Mouse (Mus musculus) thymus, postnatal 10 days (tissue): ENCODE measurements around the gene Arhgef40.

Experiments
- DNase-seq, 2 experiments: peaks; one replicate each; pipeline ENCODE4 v3.0.0; 2021; ENCODE audit warnings: low spot score in 2 of 2

The Arhgef40 gene

DNA sequence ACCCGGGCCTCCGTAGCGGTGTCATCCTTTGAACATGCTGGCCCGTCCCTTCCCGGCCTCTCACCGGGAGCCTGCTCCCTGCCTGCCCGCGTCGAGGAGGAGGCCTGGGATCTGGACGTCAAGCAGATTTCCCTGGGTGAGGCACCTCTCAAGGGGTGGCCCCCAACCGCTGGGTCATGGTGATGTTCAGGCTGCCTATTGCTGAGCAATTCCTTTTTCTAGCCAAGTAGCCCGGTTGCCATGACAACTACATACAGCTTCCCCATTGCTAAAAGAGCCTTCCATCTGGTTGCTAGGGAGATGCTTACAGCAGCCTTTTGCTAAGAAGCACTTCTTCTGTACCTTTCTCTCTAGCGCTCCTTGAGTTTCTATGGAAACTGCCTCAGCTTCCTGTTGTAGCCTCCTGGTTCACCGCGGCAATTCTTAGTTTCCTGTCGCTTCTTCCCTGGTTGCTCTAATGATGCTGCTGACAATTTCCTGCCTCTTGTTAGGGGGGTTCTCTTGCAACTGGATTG is 19.5 kb downstream of the Arhgef40 start:
- no peak for DNase-seq

DNA sequence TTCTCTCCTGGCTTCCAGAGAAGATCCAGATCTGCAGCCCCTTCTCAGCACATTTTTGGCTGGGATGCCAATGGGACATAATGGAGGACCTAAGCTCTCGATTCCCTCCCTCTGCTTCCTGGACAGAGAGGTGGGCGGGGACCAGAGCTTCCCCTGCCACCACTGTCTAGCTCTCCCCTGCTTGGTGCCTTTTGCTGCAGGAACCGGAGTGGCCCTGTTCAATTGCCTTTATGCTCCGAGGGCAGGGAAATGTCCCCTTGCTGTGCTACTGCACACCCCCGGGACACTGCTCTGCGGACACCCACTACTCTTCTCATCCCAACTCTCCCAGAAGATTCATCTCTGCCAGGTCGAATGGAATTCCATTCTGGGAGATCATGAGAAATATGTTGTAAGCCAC is 20.6 kb downstream of the Arhgef40 start:
- no peak for DNase-seq

DNA sequence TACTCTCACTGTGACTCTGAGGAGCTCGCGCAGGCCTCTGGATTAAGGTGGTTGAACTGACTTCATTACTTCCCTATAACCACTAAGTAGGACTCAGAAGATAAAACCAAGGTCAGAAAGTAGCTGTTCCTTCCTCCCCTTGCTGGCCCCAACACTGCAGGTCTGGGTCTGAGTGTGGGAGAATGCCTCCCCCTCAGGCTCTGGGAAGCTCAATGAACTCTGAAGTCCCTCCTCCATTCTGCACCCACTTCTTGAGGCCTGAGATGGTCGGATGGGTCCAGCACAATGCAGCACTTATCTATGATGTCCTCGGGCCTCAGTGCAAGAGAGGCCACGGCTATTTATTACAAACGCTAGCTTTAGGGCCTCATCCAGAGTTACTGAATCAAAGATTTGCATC is 21.1 kb downstream of the Arhgef40 start:
- no peak for DNase-seq

DNA sequence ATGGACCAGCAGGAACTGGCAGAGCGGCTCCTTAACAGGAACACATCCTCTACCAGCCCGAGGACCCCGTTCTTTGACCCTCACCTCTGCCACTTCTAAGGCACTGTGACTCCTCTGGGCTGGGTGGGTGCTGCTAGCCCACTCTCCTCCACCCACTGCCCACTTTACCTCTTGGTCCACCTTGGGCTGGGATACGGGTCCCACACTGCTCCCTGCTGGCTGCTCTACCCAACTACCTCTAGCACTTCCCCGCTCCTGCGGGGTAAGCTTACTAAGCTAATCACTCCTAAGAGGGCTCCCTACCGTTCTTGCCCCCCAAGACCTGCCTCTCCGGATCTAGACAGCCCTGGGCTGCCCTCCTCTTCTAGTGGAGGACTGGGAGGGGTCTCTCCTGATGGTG is 21.7 kb downstream of the Arhgef40 start:
- peak in 1 of 2 experiments; percentile 29 for DNase-seq

DNA sequence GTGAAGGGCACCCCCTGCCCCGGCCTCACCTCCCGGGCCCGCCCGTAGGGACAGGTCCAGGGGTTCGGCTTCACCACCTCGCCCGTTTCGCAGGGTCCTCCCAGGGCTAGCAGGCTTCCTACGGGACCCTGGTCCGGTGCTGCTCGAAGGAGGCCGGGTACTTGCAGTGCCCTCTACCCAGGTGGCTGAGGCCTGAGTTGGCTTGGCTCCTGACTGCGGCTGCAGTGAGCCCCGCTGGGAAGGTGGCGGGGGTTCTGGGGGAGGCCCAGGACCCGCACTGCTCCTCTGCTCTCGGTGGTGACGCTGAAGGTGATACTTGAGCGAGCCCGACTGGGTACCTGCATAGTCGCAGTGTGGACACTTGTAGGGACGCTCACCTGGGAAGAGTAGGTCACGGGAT is 22.3 kb downstream of the Arhgef40 start:
- DNase-seq: peak in 1 of 2 experiments; percentile 14

DNA sequence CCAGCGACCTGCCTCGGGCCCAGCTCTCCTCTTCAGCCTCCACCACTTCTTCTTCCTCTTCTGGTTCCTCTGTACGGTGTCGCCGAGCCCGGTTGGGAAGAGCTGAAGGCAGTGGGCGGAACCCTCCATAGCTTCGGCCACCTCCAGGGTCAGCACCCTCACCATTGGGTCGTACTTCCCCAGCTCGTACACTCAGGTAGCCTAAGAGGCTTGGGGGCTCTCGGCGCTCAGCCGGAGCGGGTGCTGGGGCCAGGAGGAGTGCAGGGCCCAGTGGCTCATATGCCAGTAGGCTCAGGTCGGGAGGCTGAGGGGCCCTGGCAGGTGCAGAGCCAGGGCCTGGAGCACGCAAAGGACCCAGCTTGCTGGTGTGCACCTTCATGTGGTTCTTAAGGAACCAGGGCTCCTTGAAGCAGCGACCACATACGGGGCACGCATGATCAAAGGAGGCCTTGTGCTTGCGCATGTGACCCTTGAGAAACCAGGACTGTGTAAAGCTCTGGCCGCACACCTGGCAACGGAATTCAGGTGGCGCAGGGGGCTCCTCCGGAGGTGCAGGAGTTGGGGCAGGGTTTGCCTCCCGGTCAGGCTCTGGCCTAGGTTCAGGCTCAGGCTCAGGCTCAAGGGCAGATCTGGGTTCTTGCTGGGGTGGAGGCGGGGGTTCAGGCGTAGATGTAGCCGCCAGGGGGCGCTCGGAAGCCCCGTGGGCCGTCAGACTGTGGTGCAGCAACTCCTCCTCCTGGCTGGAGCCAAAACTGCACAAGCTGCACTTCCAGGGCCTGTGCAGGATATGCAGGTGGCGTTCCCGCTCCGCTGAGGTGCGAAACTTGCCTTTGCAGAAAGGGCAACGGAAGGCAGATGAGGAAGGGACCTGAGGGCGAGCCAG is 24.0 kb downstream of the Arhgef40 start:
- DNase-seq: peak; percentile 91 to 98

DNA sequence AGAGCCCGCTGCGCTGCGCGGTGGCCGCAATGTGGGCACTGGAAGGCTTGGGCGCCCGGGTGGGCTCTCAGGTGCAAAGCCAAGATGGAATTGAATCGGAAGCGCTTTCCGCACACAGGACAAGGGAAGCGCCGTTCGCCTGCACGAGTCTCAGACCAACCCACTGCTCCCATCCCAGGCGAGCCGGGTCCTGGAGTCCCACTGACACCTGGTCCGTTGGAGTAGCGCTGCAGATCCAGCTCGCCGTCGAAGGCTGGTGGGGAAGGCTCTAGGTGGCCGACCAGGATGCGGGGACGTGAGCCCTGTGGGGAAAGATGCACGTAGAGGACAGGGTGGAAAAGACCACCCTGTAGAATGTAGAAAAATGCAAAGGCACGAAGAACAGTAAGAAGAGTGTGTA is 24.8 kb downstream of the Arhgef40 start:
- DNase-seq: no peak

DNA sequence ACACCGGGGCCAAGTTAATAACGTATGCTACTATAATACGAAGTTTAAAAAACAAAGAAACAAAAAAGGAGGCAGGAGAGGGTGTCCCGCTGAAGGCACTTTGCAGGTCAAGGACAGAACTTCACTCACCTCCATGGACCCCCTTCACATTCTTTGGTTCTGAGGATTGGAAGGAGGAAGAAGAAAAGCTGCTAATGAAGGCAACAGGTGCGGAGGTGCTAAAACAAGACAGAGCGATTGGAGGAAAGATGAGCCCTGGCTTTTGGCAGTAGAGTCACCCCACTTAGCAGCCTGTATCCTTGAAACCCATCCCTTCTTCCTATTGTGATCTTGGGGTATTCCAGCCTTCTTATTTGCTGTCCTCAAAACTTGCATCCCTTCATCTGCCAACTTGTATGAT is 25.3 kb downstream of the Arhgef40 start:
- no peak for DNase-seq

DNA sequence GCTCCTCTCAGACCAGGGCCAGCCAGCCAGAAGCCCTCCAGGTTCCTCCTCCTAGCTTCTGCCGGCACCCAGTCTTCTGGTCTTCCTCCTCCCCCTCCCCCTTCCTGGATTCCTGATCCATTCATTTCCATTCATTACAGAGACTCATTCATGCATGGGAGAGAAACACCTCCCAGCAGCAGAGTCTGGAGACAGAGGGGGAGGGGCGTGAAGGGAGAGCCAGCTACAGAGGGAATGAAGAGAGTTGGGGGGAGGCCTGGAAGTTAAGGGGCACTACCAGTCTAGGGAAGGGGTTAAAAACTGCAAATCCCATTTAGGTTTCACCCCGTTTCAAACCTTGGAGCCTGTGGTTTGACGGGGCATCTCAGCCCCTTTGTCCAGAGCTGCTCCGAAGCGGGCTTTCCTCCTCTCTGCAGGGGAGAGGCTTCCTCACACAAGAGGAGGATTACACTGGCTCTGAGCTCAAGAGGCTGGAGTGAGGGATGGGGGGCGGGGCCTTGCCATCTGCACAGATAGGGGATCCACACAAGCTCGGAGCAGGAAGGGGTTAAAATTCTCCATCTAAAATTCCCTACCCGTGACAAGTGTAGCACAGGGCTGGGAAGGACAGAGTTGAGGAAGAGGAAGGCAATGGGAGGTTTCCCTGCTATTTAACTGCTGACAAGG is 26.1 kb downstream of the Arhgef40 start:
- DNase-seq: peak in 1 of 2 experiments; percentile 12

DNA sequence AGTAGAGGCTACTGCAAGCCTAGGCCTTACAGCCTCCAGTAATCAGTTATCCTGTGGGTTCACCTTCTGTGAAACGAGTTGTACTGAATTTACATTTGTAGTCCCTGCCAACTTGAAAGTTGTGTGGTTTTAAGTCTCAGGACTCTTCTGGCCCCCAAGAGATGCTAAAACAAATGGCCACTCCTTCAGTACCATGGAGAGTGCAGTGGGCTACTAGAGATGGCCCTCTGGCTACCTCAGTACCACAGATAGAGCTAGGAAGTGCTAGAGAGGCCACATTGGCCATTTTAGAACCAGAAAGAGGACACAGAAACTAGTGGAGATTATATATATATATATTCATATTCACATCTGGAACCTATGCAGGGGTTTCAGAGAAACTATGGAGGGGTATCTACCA is 27.2 kb downstream of the Arhgef40 start:
- no peak for DNase-seq

DNA sequence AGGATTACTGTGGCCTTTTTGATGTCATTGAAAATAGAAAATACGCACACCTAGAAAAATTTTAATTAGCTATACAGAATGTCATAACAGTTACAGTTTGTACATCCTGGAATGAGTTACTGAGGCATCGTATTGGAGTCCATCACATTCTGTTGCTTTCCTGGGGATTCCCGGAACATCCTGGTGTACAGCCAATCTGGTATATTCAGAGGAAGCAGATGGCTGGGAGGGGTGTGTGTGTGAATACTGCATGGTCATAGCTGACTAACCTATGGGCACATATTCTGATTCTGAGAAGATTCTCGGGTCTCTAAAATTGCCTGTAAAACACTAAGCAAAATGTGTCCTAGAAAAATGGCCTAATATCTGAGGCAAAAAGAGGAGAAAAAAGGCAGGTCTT is 27.6 kb downstream of the Arhgef40 start:
- DNase-seq: no peak

DNA sequence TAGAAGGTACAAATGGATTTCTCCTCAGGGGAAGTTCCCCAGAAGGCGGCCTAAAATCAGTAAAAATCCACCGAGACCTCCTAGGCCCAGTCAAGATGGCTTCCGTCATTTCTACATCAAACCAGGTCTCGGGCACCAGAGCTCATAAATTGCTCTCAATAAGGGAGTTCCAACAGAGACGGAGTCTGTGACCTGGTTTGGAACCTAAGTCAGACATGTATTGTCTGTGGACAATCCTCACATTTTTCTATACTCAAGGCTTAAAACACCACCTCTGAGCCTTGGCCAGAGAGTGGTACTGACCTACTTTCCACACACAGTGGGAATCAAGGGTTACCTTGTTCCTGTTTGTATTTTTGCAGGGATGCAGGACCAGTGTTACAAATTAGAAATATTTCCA is 28.0 kb downstream of the Arhgef40 start:
- no peak for DNase-seq

DNA sequence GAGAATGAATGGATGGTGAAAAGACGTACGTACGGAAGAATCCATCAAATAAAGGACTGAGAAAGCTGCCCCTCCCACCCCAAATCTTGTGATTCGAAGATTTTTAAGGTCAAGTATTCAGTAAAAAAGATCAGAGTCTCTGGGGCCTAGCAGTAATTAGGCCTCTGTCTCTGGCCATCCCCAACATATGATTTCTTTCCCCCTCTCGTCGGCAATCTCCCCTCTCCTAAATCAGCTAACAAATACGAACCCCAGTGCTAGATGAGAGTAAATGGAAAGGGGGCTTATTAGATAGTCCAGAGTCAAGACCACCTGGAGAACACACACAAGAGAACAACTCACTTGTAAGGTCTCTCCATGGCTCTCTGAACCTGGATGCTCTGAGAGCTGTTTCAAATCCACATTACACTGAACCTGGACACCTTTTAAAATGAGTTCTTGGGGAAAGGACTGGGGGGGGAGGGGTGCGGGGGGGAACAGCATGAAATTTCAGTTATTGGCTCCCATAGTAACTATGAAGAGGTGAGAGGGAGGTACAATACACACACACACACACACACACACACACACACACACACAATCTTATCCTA is 28.6 kb downstream of the Arhgef40 start:
- DNase-seq: no peak

DNA sequence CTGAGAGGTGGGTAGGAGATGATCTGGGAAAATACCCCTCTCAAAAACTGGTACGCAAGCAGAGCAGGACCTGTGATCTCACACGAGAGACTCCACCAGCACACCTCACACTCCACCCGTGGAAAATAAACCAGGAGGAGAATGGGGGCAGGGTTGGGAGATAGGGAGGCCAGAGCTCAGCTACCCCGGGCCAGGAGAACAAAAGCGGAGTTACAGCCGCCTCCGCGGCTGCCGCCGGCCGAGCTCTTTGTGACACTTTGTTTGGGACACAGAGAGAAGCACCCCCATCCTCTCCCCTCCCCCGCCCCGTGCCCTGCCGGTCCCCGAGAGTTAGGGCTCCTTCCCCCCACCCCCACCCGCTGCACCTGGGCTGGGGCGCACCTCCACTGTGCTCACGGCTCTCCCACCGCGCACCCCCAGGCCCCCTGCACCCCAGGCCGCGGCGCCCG is 29.3 kb downstream of the Arhgef40 start:
- peak; percentile 86 to 90 for DNase-seq

DNA sequence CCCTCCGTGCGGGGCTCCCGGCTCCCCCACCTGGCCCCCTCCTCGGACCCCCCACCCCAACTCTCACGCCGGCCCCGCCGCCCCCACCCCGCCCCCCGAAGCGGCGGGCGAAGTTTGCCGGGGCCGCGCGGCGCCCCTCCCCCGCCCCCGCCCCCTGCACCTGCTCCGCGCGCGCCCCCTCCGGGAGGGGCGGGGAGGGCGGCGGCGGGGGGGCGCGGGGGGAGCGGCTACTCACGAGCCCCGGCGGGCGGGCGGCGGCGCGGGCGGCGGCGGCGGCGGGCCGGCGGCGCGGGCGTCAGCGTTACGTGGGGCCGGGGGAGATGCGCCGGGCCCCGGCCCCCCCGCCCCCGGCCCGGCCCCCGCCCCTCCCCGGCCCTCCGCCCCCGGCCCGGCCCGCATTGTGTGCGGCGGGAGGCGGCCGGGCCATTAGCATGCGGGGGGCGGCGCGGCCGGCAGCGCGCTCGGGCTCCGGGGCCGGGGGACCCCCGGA is 29.8 kb downstream of the Arhgef40 start:
- DNase-seq: peak in 1 of 2 experiments; percentile 28

DNA sequence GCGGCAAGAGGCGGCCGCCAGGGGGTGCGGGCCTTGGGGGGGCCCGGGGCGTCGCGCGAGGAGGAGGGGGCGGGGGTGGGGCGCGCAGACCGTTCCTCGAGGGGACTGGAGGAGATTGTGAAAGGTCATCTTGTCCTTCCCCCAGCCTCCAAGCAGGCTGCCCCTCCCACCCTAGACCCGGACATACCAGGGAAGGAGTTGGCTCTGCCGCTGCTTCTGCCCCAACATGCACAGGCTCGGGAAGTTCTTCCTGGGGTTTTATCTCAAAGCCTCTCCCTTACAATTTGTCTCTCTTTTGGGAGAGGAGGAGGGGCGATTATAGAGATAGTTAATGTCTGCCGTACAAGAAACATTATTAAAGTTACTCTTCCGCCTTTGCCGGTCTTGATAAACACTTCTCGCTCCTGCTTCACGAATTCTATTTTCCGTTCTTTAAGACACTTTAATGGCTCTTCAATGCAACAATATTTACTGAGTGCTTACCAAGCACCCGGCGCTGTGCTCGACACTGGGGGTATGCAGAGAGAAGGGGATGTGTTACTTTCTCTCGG is 30.3 kb downstream of the Arhgef40 start:
- DNase-seq: peak in 1 of 2 experiments; percentile 53

DNA sequence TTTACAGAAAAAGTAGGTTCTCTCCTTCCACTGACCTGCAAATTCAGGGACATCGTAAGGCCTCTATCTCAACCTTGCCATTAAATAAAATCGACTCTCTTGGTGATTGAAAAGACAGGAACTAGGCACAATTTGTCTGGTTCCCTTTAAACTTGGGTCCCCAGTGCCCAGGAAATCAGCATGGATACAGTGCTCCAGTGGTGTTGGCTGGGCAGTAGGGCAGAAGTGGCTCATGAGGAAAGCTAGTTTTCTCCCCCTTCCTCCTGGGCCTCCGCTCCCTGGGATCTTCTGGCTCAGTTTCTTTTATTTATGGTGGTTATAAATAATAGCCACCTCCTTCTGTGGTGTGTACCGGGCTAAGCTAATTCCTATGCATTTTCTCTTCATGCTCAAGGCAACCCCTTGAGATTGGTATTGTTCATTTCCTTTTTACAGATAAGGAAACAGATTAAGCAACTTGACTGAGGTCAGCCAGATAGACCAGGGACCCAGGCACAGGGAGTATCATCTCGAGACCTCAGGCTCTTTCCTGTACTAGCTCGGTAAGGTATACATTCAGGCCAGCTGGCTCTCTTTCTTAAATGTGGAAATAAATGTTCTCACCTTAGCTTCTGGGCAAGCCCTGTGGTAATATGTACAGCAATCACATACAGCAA is 31.1 kb downstream of the Arhgef40 start, which contains the start of gene Tmem253:
Tmem253 (plus strand) TSS at position 214 of the 656 bp plus-strand sequence.
- no peak for DNase-seq

DNA sequence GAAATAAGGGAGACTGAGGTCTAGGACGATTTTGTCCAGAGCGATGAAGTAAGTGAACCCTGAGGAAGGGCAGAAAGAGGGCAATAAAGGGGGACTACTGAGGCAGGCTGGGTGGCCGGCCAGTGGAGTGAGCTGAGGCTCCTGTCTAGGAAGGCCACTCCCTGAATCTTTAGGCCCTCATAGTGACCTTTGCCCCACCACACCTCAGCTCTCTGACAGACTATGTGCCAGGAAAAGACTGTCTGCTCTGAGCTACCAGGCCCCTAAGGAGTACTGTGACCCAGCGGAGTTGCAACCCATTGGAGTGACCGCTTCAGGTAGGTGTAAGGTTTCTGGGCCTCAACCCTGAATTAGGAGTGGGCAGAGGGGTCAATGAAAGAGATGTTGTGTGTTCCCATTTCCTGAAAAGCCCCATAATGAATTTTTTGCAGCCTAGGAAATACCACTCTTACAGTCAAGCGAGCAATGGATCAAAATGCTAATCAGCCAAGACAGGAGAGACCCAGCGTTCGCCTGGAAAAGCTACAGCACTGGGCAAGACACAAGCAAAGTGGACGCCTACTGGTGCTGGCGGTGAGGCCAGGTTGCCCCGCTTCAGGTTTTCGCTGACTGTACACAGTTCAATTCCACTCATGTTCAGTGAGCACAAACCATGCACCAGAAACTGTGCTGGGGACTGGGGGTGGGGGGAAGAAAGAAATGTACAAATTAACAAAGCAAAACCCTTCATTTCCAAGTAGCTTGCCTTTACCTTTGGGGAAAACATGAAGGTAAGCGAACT is 32.3 kb downstream of the Arhgef40 start:
- no peak for DNase-seq

DNA sequence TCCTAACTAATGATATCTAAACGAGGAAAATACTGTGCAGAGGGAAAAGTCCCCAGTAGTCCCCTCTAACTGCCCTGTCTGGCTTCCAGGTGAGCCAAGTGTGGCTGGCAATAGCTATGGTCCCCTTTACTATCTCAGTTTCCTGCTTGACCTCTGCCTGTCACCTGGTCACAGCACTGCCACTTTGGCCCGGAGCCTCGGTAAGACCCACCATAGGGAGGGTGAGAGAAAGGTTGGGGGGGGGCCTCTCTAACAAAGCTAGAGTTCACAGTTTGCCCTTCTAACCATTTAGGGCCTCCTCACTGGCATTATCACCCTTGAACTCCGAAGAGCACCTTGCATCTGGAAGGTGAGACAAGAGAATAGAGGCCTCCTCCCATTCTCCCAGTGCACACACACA is 33.1 kb downstream of the Arhgef40 start:
- no peak for DNase-seq

DNA sequence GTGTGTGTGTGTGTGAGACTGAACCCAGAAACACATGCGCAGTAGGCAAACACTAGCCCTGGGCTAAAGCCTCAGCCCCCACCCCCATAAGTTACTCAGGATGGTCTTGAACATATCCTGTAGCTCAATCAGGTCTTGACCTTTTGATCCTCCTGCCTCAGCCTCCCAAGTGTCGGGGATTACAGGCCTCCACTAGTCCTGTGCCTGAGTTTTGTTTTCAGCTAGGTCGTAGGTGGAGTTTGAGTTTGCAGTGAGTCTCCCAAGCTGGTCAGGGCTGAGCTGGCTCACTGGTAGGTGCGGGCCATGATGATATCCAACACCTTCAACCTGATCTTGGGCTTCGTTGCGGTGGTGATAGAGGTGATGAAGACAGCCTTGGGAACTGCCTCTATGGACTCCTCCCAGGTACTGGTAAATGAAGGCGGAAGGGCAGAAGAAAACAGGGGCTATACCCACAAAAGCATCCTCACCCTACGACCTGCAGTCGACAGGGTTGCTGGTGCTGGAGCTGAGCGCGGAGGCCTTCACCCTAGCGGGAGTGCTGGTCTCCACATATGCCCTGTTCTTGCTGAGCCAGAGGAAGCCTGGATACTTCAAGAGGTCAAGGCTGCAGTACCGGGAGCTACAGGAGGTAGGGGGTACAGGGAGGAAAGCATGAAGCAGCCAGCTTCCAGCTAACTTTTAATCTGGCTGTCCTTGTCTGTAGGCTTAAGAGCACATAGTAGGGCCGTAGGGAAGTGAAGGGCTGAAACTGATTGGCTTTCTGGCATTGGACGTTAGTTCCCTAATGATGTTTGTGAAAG is 33.9 kb downstream of the Arhgef40 start:
- peak in 1 of 2 experiments; percentile 8 for DNase-seq
